Mouse (Mus musculus): ENCODE data around the gene Dock9.

DNA sequence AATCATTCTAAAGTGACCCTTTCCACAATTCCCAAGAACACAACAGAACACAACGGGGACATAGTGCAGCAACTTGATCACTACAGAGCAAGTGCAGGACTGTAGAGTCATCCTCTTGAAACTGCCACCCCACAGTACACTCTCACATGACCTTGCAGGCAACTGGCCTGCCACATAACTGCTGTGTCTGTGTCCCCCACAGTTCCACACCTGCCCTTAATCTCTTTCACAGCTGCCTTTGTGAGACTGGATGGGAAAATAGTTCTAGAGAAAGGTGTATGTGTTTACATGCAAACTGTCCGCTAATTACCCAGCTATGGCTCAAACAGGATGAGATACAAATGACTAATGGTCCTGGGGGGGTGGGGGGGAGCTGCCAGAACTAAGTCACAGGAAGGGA lies 83.4 kb downstream of the Dock9 start:
- TF ChIP-seq CTCF (conservative IDR thresholded peaks at IDR 0.05; ENCODE audit: insufficient read depth, insufficient read length, low read depth, low read length) (no peak), POLR2A (IDR thresholded peaks at IDR 0.05; ENCODE audit: low read depth, low read length) (no peak)
